Mouse (Mus musculus) G1E (cell line): ENCODE measurements around the gene Slc36a3.

Experiments
- CTCF ChIP-seq: IDR thresholded peaks from 2 replicates; pipeline ENCODE4 v1.5.1; 2012; ENCODE audit warnings: low read depth, low read length, inconsistent platforms, mixed read lengths
- GATA1 ChIP-seq: IDR thresholded peaks from 2 replicates; pipeline ENCODE4 v1.6.1; 2012; ENCODE audit warnings: borderline replicate concordance, low read length, inconsistent platforms, mixed read lengths
- GATA2 ChIP-seq: IDR thresholded peaks from 2 replicates; pipeline ENCODE4 v1.6.1; 2012; ENCODE audit warnings: low read depth, low read length, inconsistent platforms, borderline replicate concordance
- POLR2AphosphoS5 ChIP-seq: IDR thresholded peaks from 2 replicates; pipeline ENCODE4 v1.6.1; 2012; ENCODE audit warnings: low read depth, low read length, inconsistent platforms; ENCODE audit not compliant: insufficient replicate concordance
- TAL1 ChIP-seq: conservative IDR thresholded peaks from 2 replicates; pipeline ENCODE4 v1.6.1; 2012; ENCODE audit warnings: low read depth, low read length, inconsistent platforms, mixed read lengths

DNA sequence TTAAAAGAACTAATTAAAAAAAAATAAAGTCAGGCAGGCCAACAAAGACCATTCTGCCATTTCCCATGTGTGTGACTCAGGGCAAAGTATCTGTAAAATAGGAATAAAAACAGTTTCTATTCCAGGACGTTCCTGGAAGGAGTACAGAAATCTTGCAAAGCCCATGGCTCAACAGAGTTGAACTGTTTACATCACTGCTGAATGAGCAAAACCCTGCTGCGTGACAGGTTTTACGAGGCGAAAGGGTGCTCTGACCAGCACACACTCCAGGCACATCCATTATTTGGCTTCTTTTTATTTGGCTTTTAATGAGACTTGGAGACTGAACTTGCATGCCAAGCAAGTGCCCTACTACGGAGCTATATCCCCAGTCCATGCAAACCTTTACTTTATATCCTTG, 7.5 kb downstream of the Slc36a3 start:
- TF ChIP-seq CTCF (no peak), TAL1 (no peak), GATA1 (no peak), GATA2 (no peak), POLR2AphosphoS5 (no peak)
